Comparison of ENCODE assay signal across 20 mouse cellular contexts in the genomic region with DNA sequence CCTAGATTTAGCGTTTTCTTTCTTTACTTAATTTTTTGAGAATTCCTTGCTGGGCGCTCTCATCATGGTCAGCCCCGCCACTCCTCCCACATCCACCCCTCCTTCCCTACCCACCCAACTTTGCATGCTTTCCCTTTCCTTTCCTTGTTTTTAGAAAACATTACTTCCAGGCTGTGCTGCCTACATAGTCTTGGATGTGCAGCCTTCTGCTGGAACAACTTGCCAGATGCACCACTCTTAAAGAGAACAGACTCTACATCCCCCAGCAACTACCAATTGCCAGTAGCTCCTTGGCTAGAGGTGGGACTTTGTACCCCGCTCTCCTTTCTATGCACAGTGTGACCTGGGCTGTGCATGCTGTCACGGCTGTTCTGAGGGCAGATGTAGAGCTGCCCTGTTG.
A peak's percentile ranks its signal among the peaks of the same experiment; 100 is the strongest.
DNase-seq lines count a peak whose midpoint lies in the region; ATAC-seq lines count a peak whose summit lies in the region.
"Had no signal": no experiment of that assay in that cellular context is flagged by ENCODE, and none has a peak within 500 bp of the region (broad histone marks: within the 10 kb centered on the region; RNA-seq: fewer than 3 reads in every experiment).

No protein-coding gene starts in this region.

- no peaks in the 10 kb centered on the region for H3K36me3 ChIP-seq in midbrain, embryonic 14.5 days (ENCODE audit: control insufficient read depth, insufficient read depth, low read length)
- H3K36me3 ChIP-seq: embryonic facial prominence, embryonic 12.5 days; forebrain, embryonic 15.5 days; heart, embryonic 15.5 days; hindbrain, embryonic 15.5 days had no signal

- H3K9ac ChIP-seq in midbrain, embryonic 14.5 days (replicated peaks; ENCODE audit: low read length): no peak overlapping the region
- H3K9ac ChIP-seq: embryonic facial prominence, embryonic 12.5 days; forebrain, embryonic 15.5 days; heart, embryonic 15.5 days; hindbrain, embryonic 15.5 days had no signal

- 83% methylated on average over 5 of the region's 5 CpGs for WGBS in midbrain, embryonic 14.5 days

- peak; percentile 7 to 18 for DNase-seq in left cerebral cortex, postnatal 36 days (ENCODE audit: low spot score in 2 of 2)
- DNase-seq in left cerebral cortex, postnatal 4 days: no peak
- peak; percentile 14 for DNase-seq in right cerebral cortex, postnatal 25 days
- no peak for DNase-seq in right cerebral cortex, postnatal 10 days (ENCODE audit: low spot score in 2 of 2)
- no peak for DNase-seq in midbrain, embryonic 14.5 days
- DNase-seq in c-Kit-positive CD71-positive TER-119-positive erythroid progenitor cells, embryonic 14.5 days (ENCODE audit: low spot score): no peak
- DNase-seq in kidney, postnatal 4 days: no peak
- DNase-seq: adrenal gland, adult 2 months; adrenal gland, postnatal 25 days; cerebellum, adult 11 months; cerebellum, adult 8-10 months; cerebellum, postnatal 14 days; gastrocnemius, postnatal 14 days; heart, adult 2 months; heart, postnatal 14 days had no signal

- H3K4me2 ChIP-seq in midbrain, embryonic 14.5 days (ENCODE audit: low read length): peak overlapping the region; percentile 39; the same call in 1 of the 2 replicates
- H3K4me2 ChIP-seq: embryonic facial prominence, embryonic 12.5 days; forebrain, embryonic 15.5 days; heart, embryonic 11.5 days; heart, embryonic 15.5 days had no signal

- peaks cover 15% of the 10 kb centered on the region; the same call in 1 of the 2 replicates for H3K4me1 ChIP-seq in midbrain, embryonic 14.5 days (ENCODE audit: control insufficient read depth, insufficient read depth, low read length)
- H3K4me1 ChIP-seq: embryonic facial prominence, embryonic 12.5 days; heart, embryonic 15.5 days had no signal

- intact Hi-C loops in left cerebral cortex, postnatal 36 days (cut with DNase I): no loop called here
- intact Hi-C loops in left cerebral cortex, postnatal 4 days (cut with DNase I): no loop called here

- no peaks in the 10 kb centered on the region for H3K9me3 ChIP-seq in midbrain, embryonic 14.5 days (ENCODE audit: control insufficient read depth, low read length)
- H3K9me3 ChIP-seq: embryonic facial prominence, embryonic 12.5 days; forebrain, embryonic 15.5 days; heart, embryonic 15.5 days; hindbrain, embryonic 15.5 days had no signal

- no peak for ATAC-seq in midbrain, embryonic 14.5 days (ENCODE audit: low FRiP score, low TSS enrichment)

- H3K4me3 ChIP-seq in midbrain, embryonic 14.5 days (replicated peaks; ENCODE audit: low read depth, low read length): no peak overlapping the region
- H3K4me3 ChIP-seq: embryonic facial prominence, embryonic 12.5 days; forebrain, embryonic 15.5 days; heart, adult 2 months; heart, embryonic 15.5 days; hindbrain, embryonic 15.5 days had no signal

- H3K27ac ChIP-seq in midbrain, embryonic 14.5 days (replicated peaks; ENCODE audit: low read depth, low read length): no peak overlapping the region
- H3K27ac ChIP-seq: embryonic facial prominence, embryonic 12.5 days; heart, adult 2 months; heart, embryonic 15.5 days had no signal

- H3K27me3 ChIP-seq in midbrain, embryonic 14.5 days (ENCODE audit: control insufficient read depth, insufficient read depth, low read length): no peaks in the 10 kb centered on the region
- H3K27me3 ChIP-seq: embryonic facial prominence, embryonic 12.5 days; forebrain, embryonic 15.5 days; heart, embryonic 15.5 days; hindbrain, embryonic 15.5 days had no signal

Comparison
In these comparisons a context has a peak if more than half of its experiments do, and no peak if none do; other contexts are left out.
1. DNase-seq: peak in left cerebral cortex, postnatal 36 days (2 of 2) and right cerebral cortex, postnatal 25 days (single experiment); none in left cerebral cortex, postnatal 4 days (single experiment), right cerebral cortex, postnatal 10 days (0 of 2), midbrain, embryonic 14.5 days (single experiment), c-Kit-positive CD71-positive TER-119-positive erythroid progenitor cells, embryonic 14.5 days (single experiment) and kidney, postnatal 4 days (0 of 2).